Mouse (Mus musculus) megakaryocyte, embryonic 14.5 days (primary cell): ENCODE measurements around the gene Tbc1d10c. TPM values are rescaled to one million over a fixed set of nuclear protein-coding genes. Genes with fewer than 3 reads are reported as not detected.
A peak's percentile ranks its signal among the peaks of the same experiment; 100 is the strongest.

Source experiments
- H3K27me3 ChIP-seq: replicated peaks from 2 replicates; pipeline ENCODE3; 2012; ENCODE audit warnings: inconsistent platforms
- H3K36me3 ChIP-seq: replicated peaks from 2 replicates; pipeline ENCODE3; 2012; ENCODE audit warnings: low read length, inconsistent platforms, mixed read lengths
- H3K4me1 ChIP-seq: 2 replicates; pipeline ENCODE4 v1.6.1; 2012; ENCODE audit warnings: inconsistent platforms
- H3K4me3 ChIP-seq: replicated peaks from 2 replicates; pipeline ENCODE3; 2012; ENCODE audit warnings: moderate library complexity, mild to moderate bottlenecking, inconsistent platforms
- H3K9me3 ChIP-seq: 2 replicates; pipeline ENCODE4 v1.6.1; 2012; ENCODE audit warnings: inconsistent platforms
- FLI1 ChIP-seq: IDR thresholded peaks from 2 replicates; pipeline ENCODE4 v1.6.1; 2012; ENCODE audit warnings: low read length, inconsistent platforms, mixed read lengths
- GATA1 ChIP-seq: IDR thresholded peaks from 3 replicates; pipeline ENCODE4 v1.6.1; 2012; ENCODE audit warnings: mixed read lengths, low read length, inconsistent platforms, borderline replicate concordance
- polyA plus RNA-seq: library from polyadenylated mRNA; stranded (reverse); fragments of >175 nt; gene quantifications from 2 replicates; pipeline ENCODE4 v1.2.3, GENCODE M21; 2012; ENCODE audit warnings: low replicate concordance; ENCODE audit not compliant: insufficient read depth

Gene Tbc1d10c
- polyA plus RNA-seq, 1 experiment = 31.5 TPM

DNA sequence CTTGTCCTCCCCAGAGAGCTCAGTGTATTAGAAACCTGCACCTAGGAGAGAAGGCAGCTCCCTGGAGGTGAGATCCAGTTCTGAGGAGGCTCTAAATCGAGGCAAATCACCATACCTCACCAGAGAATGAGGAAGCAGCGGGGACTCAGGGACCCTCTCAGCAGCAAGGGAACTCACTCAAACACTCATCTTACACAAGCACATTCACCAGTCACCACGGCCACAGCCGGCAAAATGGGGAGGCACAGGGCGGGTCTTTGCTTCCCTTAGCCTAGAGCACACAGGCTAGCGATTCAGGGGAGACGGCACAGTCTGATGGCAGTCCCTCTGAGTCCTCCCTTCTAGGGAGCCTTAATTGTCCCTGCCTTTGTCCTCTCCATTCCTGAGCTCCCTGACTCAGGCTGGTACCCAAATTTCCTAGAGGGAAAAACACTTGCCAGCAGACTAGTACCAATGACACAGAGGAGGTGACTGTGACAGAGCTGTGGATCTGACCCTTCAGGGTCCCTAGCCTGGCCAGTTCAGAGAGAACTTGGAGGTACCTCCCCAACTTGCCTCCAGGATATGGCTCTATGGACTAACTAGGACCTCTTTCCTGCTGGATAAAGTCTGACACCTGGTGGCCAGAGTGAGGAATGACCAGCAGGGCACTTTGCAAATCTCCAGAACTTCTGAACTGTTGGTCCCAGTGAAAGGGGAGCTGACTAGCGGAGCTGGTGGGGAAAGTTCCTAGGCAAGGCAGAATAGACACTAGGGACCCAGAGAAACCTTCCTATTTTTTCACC, 37.0 kb upstream of the Tbc1d10c start:
- Histone ChIP-seq H3K9me3 (no peaks in the 10 kb centered on the region), H3K4me1 (peaks cover 85% of the 10 kb centered on the region), H3K4me3 (peak overlapping the region; percentile 16), H3K27me3 (peaks cover 23% of the 10 kb centered on the region), H3K36me3 (peaks cover 6% of the 10 kb centered on the region)
- no peak for TF ChIP-seq FLI1
- TF ChIP-seq GATA1 = no peak

DNA sequence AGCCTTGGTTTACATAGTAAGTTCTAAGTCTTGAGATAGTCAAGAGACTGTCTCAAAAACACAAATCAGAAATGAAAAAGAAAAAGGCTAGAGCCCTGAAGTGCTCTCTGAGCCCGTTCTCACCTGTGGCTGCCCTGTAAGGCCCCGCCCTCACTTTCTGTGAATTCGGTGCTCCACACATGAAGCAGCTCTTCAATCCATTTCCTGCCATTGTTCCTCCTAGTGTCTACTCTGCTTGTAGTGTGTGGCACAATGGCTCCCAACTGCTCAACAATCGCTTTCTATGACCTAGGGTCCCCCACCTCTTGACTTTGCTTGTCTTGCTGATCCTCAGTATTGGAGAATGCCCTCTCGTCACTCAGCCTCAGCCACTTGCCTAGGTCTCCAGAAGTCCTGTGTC, 36.4 kb upstream of the Tbc1d10c start:
- Histone ChIP-seq H3K4me1 (peaks cover 85% of the 10 kb centered on the region), H3K27me3 (peaks cover 23% of the 10 kb centered on the region), H3K9me3 (no peaks in the 10 kb centered on the region), H3K4me3 (no peak overlapping the region), H3K36me3 (no peaks in the 10 kb centered on the region)
- TF ChIP-seq GATA1 = no peak
- TF ChIP-seq FLI1 = no peak

DNA sequence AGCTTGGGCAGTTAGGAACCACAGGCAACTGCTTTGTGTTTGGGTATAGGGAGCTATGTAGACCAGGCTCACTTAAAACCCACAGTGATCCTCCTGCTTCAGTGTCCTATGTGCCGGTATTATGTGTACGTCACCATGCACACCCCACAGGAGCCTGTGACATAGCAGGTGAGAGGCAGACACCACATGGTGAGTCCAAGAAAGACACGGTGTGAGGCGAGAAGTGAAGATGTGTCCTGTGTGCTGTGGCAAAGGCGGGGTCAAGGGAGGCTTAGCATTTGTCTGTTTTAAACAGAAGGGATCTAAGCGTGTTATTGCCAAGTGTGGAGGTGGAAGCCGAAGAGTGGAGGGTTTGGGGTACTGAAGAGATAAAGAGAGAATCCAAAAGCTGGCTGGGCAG, 35.7 kb upstream of the Tbc1d10c start:
- no peaks in the 10 kb centered on the region for H3K9me3 ChIP-seq
- peaks cover 85% of the 10 kb centered on the region for H3K4me1 ChIP-seq
- H3K4me3 ChIP-seq = peak overlapping the region; percentile 33
- H3K36me3 ChIP-seq = no peaks in the 10 kb centered on the region
- TF ChIP-seq GATA1 (no peak), FLI1 (no peak)
- peaks cover 29% of the 10 kb centered on the region for H3K27me3 ChIP-seq

DNA sequence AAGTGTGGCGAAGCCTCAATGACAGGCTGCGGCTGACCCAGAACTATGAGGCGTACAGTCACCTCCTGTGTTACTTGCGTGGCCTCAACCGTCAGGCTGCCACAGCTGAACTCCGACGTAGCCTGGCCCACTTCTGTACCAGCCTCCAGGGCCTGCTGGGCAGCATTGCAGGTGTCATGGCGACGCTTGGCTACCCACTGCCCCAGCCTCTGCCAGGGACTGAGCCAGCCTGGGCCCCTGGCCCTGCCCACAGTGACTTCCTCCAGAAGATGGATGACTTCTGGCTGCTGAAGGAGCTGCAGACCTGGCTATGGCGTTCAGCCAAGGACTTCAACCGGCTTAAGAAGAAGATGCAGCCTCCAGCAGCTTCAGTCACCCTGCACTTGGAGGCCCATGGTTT, 31.1 kb upstream of the Tbc1d10c start:
- Histone ChIP-seq H3K36me3 (no peaks in the 10 kb centered on the region), H3K9me3 (no peaks in the 10 kb centered on the region), H3K4me1 (peaks cover 68% of the 10 kb centered on the region), H3K4me3 (peak overlapping the region; percentile 81), H3K27me3 (peaks cover 65% of the 10 kb centered on the region)
- TF ChIP-seq GATA1 = no peak
- no peak for TF ChIP-seq FLI1

DNA sequence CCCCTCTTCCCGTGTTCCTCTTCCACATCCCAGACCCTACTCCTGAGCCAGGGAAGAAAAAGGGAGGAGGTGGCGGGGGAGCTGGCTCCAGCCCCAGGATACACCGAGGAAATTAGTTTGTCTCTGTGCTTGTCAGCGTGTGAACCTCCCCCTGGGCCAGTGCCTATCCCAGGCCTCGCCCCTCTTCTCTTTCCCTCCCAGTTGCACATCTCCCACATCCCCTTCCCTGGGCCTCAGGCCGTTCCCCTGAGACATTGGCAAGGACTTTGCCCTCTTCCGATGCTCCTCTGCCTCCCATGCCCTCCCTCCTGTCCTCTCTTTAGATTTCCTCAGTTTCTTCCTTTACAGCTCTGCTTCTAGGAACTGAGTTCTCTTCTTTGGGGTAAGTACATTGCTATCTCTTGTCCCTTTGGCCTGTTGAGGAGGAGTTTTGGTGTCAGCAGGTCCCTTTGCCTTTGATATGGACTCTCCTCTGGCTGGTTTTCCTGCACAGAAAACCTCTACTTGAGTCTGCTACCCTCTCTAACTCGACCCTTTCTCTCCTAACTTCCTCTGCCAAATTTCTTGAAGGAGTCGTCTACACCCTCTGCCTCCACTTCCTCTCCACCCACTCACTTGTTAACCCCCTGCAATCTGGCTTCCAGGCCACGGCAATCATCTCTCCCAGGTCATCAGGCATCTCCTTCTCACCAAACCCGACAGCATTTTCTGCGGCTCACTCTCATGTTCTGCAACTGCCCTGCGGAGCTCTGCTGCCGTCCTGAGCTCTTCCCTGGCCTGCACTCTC, 30.1 kb upstream of the Tbc1d10c start:
- peak overlapping the region; percentile 69 for H3K4me3 ChIP-seq
- peaks cover 68% of the 10 kb centered on the region for H3K27me3 ChIP-seq
- H3K36me3 ChIP-seq = no peaks in the 10 kb centered on the region
- no peaks in the 10 kb centered on the region for H3K9me3 ChIP-seq
- H3K4me1 ChIP-seq = peaks cover 70% of the 10 kb centered on the region
- TF ChIP-seq FLI1 (no peak), GATA1 (no peak)

DNA sequence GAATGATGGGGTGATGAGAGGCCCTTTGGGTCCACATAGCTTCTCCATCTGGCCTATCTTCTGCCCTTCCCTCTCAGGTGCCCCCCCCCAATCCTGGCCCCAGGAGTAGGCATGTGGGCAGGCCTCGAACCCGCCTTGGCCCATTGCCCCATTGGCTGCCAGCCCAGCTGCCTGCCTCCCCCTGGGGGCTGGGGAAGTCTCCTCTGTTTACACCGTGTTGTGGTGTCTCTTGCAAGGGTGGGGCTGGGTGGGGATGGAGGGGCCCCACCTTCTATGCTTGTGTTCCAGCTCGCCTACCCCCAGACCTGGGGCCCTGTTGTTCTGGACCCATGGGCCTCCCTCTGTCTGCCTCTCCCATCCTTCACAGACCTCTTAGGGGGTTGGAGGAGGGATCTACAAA, 29.3 kb upstream of the Tbc1d10c start:
- no peaks in the 10 kb centered on the region for H3K36me3 ChIP-seq
- no peak overlapping the region for H3K4me3 ChIP-seq
- H3K9me3 ChIP-seq = no peaks in the 10 kb centered on the region
- no peak for TF ChIP-seq GATA1
- no peak for TF ChIP-seq FLI1
- H3K4me1 ChIP-seq = peaks cover 74% of the 10 kb centered on the region
- peaks cover 70% of the 10 kb centered on the region for H3K27me3 ChIP-seq

DNA sequence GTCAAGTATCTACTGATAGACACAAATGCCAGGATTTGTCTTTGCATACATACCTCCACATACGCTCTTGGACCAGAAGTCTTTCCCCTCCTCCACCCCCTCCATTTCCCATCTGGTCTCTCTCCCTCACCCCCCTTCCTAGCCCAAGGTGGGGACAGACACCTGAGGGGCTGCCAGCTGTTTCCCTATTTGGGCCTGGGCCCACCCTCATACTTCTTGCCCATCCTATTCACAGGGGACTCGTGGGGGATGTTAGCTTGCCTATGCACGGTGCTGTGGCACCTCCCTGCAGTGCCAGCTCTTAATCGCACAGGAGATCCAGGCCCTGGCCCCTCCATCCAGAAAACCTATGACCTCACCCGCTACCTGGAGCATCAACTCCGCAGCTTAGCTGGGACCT, 28.9 kb upstream of the Tbc1d10c start:
- TF ChIP-seq GATA1 = no peak
- no peak for TF ChIP-seq FLI1
- Histone ChIP-seq H3K4me3 (no peak overlapping the region), H3K4me1 (peaks cover 78% of the 10 kb centered on the region), H3K9me3 (no peaks in the 10 kb centered on the region), H3K27me3 (peaks cover 75% of the 10 kb centered on the region), H3K36me3 (no peaks in the 10 kb centered on the region)

DNA sequence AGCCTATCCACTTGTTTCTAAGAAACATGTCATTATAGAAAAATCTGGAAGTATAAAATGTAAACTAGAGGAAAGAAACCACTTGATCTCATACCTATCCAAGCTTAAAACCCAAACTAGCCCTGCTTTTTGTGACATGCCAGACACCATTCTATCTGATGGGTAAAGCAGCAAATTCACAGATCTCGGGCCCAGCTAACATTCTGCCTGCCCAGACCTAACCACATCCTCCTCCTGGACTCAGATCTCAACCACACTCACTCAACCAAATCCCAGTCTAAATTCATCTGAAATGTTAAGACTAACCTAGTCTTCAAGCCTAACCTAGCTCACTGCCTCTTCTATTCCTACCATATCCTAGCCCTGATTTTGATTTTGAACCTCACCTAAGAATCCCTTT, 27.7 kb upstream of the Tbc1d10c start:
- Histone ChIP-seq H3K36me3 (no peaks in the 10 kb centered on the region), H3K4me1 (peaks cover 82% of the 10 kb centered on the region), H3K4me3 (no peak overlapping the region), H3K27me3 (peaks cover 84% of the 10 kb centered on the region), H3K9me3 (no peaks in the 10 kb centered on the region)
- no peak for TF ChIP-seq GATA1
- no peak for TF ChIP-seq FLI1

DNA sequence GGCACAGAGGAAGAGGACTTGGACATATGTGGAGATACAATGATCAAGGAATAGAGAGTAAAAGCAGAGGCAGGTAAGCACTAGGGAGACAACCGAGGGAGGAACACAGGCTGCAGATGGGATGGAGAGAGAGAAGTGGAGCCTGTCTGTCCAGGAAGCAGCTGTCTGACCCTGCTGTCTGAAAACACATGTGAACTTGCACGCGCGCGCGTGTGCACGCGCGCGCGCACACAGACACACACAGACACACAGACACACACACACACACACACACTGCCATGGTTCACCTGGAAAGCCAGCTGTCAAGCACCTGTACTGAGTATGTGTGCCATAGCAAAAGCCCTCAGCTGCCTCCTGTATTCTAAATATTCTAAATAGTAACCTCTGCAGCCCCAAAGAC, 27.2 kb upstream of the Tbc1d10c start:
- Histone ChIP-seq H3K4me1 (peaks cover 82% of the 10 kb centered on the region), H3K27me3 (peaks cover 89% of the 10 kb centered on the region)

DNA sequence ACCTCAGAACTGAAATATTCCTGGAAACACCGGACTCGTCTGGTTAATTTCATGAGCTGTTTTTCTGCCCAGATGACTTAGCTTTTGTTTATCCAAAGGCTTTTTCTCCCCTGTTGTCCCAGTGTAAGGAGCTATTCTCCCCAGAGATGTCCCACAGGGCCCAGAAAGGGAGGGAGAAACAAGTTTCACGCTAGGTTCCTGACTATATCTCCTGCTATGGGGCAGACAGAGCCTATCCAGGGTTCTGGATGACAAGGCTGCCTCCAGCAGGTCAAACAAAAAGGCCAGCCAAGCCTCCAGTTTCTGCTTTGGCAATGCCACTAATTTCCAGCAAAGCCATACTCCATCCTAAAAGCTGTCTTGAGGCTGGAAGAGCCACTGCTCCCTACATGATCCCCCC, 26.8 kb upstream of the Tbc1d10c start:
- H3K27me3 ChIP-seq = peaks cover 93% of the 10 kb centered on the region
- H3K4me3 ChIP-seq = no peak overlapping the region
- no peaks in the 10 kb centered on the region for H3K36me3 ChIP-seq
- H3K9me3 ChIP-seq = no peaks in the 10 kb centered on the region
- TF ChIP-seq FLI1 (no peak), GATA1 (no peak)
- H3K4me1 ChIP-seq = peaks cover 82% of the 10 kb centered on the region

More for the DNA sequence above, 27.2 kb upstream of the Tbc1d10c start:
- Histone ChIP-seq H3K9me3 (no peaks in the 10 kb centered on the region), H3K36me3 (no peaks in the 10 kb centered on the region), H3K4me3 (no peak overlapping the region)
- no peak for TF ChIP-seq GATA1
- no peak for TF ChIP-seq FLI1
